Mouse (Mus musculus) lung, adult 2 months (tissue): ENCODE measurements at regions not wholly inside any gene's neighbourhood (a gene's known extent, or its start where the extent isn't known, plus 50 kb on each side); places are given as distances from the start of the nearest gene placed in this dataset.

Experiments
- CTCF ChIP-seq: fragments of 200-500 bp; IDR thresholded peaks from 2 replicates; pipeline ENCODE4 v1.5.1; 2011; ENCODE audit warnings: mild to moderate bottlenecking, low read length, control low read depth; ENCODE audit not compliant: insufficient read depth
- POLR2A ChIP-seq: fragments of 200-500 bp; IDR thresholded peaks from 2 replicates; pipeline ENCODE4 v1.6.1; 2011; ENCODE audit warnings: low read depth, mild to moderate bottlenecking, control low read depth, low read length, borderline replicate concordance; ENCODE audit errors: extremely low read depth

DNA sequence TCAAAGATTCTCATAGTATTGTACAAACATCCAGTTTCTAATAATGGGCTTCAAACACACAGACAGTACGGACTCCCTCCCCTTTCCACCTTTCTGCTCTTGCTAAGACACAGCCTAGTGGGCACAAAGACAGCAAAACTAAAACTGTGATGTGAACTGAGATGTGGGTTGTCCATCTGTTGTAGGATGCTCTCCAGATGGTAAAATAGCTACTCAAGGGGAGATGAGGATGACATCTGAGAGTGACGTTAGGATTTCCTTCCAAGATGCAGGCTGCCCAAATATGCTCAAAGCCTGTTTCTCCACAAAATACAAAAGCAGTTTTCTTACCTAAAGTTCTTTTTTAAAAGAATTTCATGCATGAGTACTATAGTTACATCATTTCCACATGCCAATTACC is 241.8 kb upstream of the Arrdc3 start:
- TF ChIP-seq POLR2A: no peak
- no peak for TF ChIP-seq CTCF
